Mouse (Mus musculus) megakaryocyte, embryonic 14.5 days (primary cell): ENCODE results near the gene Bahcc1.

Experiments used
- FLI1 ChIP-seq: IDR thresholded peaks from 2 replicates; pipeline ENCODE4 v1.6.1; 2012; ENCODE audit warnings: low read length, inconsistent platforms, mixed read lengths
- GATA1 ChIP-seq: IDR thresholded peaks from 3 replicates; pipeline ENCODE4 v1.6.1; 2012; ENCODE audit warnings: mixed read lengths, low read length, inconsistent platforms, borderline replicate concordance

DNA sequence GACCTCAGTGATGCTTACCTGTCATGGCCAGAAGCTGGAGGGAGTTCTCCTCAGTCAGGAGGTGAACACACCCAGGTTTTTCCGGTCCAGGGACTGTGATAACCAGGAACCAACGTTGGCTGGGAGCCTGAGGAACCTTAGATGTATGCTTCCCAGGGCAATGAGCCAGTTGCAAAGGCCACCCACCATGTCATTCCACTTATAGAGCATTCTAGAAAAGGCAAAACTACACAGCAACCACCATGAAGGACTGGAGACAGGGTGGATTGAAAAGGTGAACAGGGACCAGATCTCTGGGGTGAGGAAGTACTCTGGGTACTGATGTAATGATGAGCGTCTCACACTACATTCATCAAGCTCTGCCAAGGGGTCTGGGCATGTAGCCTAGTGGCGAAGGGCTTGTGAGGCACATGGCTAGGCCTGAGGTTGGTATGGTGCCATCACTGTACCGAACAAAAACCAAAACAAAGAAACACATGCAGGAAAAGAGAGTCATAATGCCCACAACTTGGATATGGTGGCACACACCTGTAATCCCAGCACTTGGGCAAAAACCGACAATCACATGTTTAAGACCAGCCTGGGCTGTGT is 102.8 kb downstream of the Bahcc1 start:
- TF ChIP-seq GATA1 (no peak), FLI1 (no peak)
